Mouse (Mus musculus) neural tube, embryonic 14.5 days (tissue): ENCODE measurements around the gene Gpr62. TPM values are rescaled to one million over a fixed set of nuclear protein-coding genes. Genes with fewer than 3 reads are reported as not detected.

Experiments used
- ATAC-seq: fragments of 200-750 bp; cut with Nextera tagmentation; 2 replicates; pipeline ENCODE4 v1.8.0; 2017; ENCODE audit warnings: low read depth, mild to moderate bottlenecking, moderate TSS enrichment, moderate library complexity
- H3K27ac ChIP-seq: fragments of 300-500 bp; sonication (generic); 2 replicates; pipeline ENCODE4 v1.5.1; 2014; ENCODE audit warnings: low read depth, mild to moderate bottlenecking, control low read depth, low read length, moderate library complexity, mixed read lengths
- H3K27me3 ChIP-seq: fragments of 300-500 bp; sonication (generic); 2 replicates; pipeline ENCODE4 v1.6.1; 2014; ENCODE audit warnings: low read length; ENCODE audit not compliant: control insufficient read depth, insufficient read depth
- H3K36me3 ChIP-seq: fragments of 300-500 bp; sonication (generic); 2 replicates; pipeline ENCODE4 v1.6.1; 2014; ENCODE audit warnings: low read length, mixed read lengths; ENCODE audit not compliant: control insufficient read depth, insufficient read depth
- H3K4me1 ChIP-seq: fragments of 300-500 bp; sonication (generic); 2 replicates; pipeline ENCODE4 v1.6.1; 2014; ENCODE audit warnings: low read length; ENCODE audit not compliant: control insufficient read depth, insufficient read depth
- H3K4me2 ChIP-seq: fragments of 300-500 bp; sonication (generic); 2 replicates; pipeline ENCODE4 v1.6.1; 2014; ENCODE audit warnings: mild to moderate bottlenecking, low read depth, low read length, control low read depth
- H3K4me3 ChIP-seq: fragments of 300-500 bp; sonication (generic); 2 replicates; pipeline ENCODE4 v1.5.1; 2014; ENCODE audit warnings: low read depth, low read length, control low read depth, mixed read lengths
- H3K9ac ChIP-seq: fragments of 300-500 bp; sonication (generic); replicated peaks from 2 replicates; pipeline ENCODE4 v1.6.1; 2014; ENCODE audit warnings: low read depth, mild to moderate bottlenecking, control low read depth, low read length, mixed read lengths
- H3K9me3 ChIP-seq: fragments of 300-500 bp; sonication (generic); 2 replicates; pipeline ENCODE4 v1.6.1; 2016; ENCODE audit warnings: low read length; ENCODE audit not compliant: control insufficient read depth
- WGBS: fragments of 180-500 bp; shearing (Covaris S2); extraction: QIAGEN DNeasy Blood & Tissue Kit; methylation state at CpG from one replicate; pipeline ENCODE4 v1.1.7; 2014; 5-methylcytosine and 5-hydroxymethylcytosine counted together
- polyA plus RNA-seq: library from polyadenylated mRNA; unstranded; fragments of >200 nt; fragmentation: Nextera tagmentation; extraction: Ambion mirVana; gene quantifications from 2 replicates; pipeline ENCODE4 v1.2.1, GENCODE M21; 2014

The Gpr62 gene
- polyA plus RNA-seq, 1 experiment from 2014 or later, result 1.7 TPM

GRCm38 (mm10) chr9:106462430-106462800 lies 3.3 kb downstream of the Gpr62 start:
- H3K27ac ChIP-seq, result no peak overlapping the region
- no peak overlapping the region for H3K4me2 ChIP-seq
- no peak for ATAC-seq
- WGBS, result 93% methylated on average over 12 of the region's 12 CpGs
- H3K4me3 ChIP-seq, result no peak overlapping the region
- H3K9ac ChIP-seq, result no peak overlapping the region
- peaks cover 41% of the 10 kb centered on the region for H3K36me3 ChIP-seq
- no peaks in the 10 kb centered on the region for H3K9me3 ChIP-seq
- H3K4me1 ChIP-seq, result peaks cover 30% of the 10 kb centered on the region
- no peaks in the 10 kb centered on the region for H3K27me3 ChIP-seq

GRCm38 (mm10) chr9:106461641-106462429 lies 3.9 kb downstream of the Gpr62 start:
- no peaks in the 10 kb centered on the region for H3K9me3 ChIP-seq
- no peak for ATAC-seq
- no peak overlapping the region for H3K4me3 ChIP-seq
- H3K4me2 ChIP-seq, result no peak overlapping the region
- no peaks in the 10 kb centered on the region for H3K27me3 ChIP-seq
- H3K36me3 ChIP-seq, result peaks cover 41% of the 10 kb centered on the region
- no peak overlapping the region for H3K27ac ChIP-seq
- 87% methylated on average over 16 of the region's 16 CpGs for WGBS
- no peak overlapping the region for H3K9ac ChIP-seq
- H3K4me1 ChIP-seq, result peaks cover 36% of the 10 kb centered on the region

- Histone ChIP-seq H3K9me3 (no peaks in the 10 kb centered on the region), H3K4me2 (no peak overlapping the region), H3K4me3 (no peak overlapping the region), H3K27me3 (no peaks in the 10 kb centered on the region), H3K36me3 (peaks cover 41% of the 10 kb centered on the region), H3K27ac (no peak overlapping the region), H3K9ac (no peak overlapping the region), H3K4me1 (peaks cover 43% of the 10 kb centered on the region)
- ATAC-seq, result no peak
- WGBS, result 93% methylated on average over 9 of the region's 9 CpGs
These were observed 4.7 kb downstream of the Gpr62 start for GRCm38 (mm10) chr9:106461026-106461415.

- Histone ChIP-seq H3K27me3 (no peaks in the 10 kb centered on the region), H3K4me3 (no peak overlapping the region), H3K9ac (no peak overlapping the region), H3K27ac (no peak overlapping the region), H3K9me3 (no peaks in the 10 kb centered on the region), H3K36me3 (peaks cover 41% of the 10 kb centered on the region), H3K4me2 (no peak overlapping the region), H3K4me1 (peaks cover 43% of the 10 kb centered on the region)
- ATAC-seq, result no peak
- 75% methylated on average over 18 of the region's 18 CpGs for WGBS
These were observed 5.2 kb downstream of the Gpr62 start for GRCm38 (mm10) chr9:106460401-106461025.

GRCm38 (mm10) chr9:106459946-106460345 lies 5.8 kb downstream of the Gpr62 start:
- no peak overlapping the region for H3K4me2 ChIP-seq
- H3K36me3 ChIP-seq, result peaks cover 41% of the 10 kb centered on the region
- H3K4me1 ChIP-seq, result peaks cover 46% of the 10 kb centered on the region
- H3K27ac ChIP-seq, result no peak overlapping the region
- H3K9me3 ChIP-seq, result no peaks in the 10 kb centered on the region
- 82% methylated on average over 15 of the region's 15 CpGs for WGBS
- no peak for ATAC-seq
- H3K9ac ChIP-seq, result no peak overlapping the region
- no peaks in the 10 kb centered on the region for H3K27me3 ChIP-seq
- no peak overlapping the region for H3K4me3 ChIP-seq

- 33% methylated on average over 5 of the region's 5 CpGs for whole genome bisulfite sequencing
These were observed 7.8 kb downstream of the Gpr62 start for GRCm38 (mm10) chr9:106457920-106458319.

GRCm38 (mm10) chr9:106457163-106457559 lies 8.6 kb downstream of the Gpr62 start:
- Histone ChIP-seq H3K4me1 (peaks cover 45% of the 10 kb centered on the region), H3K4me3 (peak overlapping the region; percentile 23), H3K27me3 (no peaks in the 10 kb centered on the region), H3K27ac (peak overlapping the region; percentile 34), H3K9ac (peak overlapping the region; percentile 92), H3K9me3 (no peaks in the 10 kb centered on the region), H3K36me3 (peaks cover 21% of the 10 kb centered on the region), H3K4me2 (peak overlapping the region; percentile 91)
- 29% methylated on average over 9 of the region's 9 CpGs for WGBS
- ATAC-seq, result no peak

More at GRCm38 (mm10) chr9:106457920-106458319, 7.8 kb downstream of the Gpr62 start:
- Histone ChIP-seq H3K27ac (no peak overlapping the region), H3K36me3 (peaks cover 26% of the 10 kb centered on the region), H3K4me1 (peaks cover 38% of the 10 kb centered on the region), H3K27me3 (no peaks in the 10 kb centered on the region), H3K4me2 (no peak overlapping the region), H3K9me3 (no peaks in the 10 kb centered on the region), H3K4me3 (no peak overlapping the region), H3K9ac (no peak overlapping the region)
- no peak for ATAC-seq

- Histone ChIP-seq H3K27me3 (no peaks in the 10 kb centered on the region), H3K27ac (peak overlapping the region; percentile 7), H3K36me3 (peaks cover 14% of the 10 kb centered on the region), H3K4me3 (peak overlapping the region; percentile 23), H3K4me1 (peaks cover 45% of the 10 kb centered on the region), H3K4me2 (peak overlapping the region; percentile 91), H3K9me3 (no peaks in the 10 kb centered on the region), H3K9ac (peak overlapping the region; percentile 92)
- ATAC-seq, result no peak
- WGBS, result 26% methylated on average over 15 of the region's 15 CpGs
These were observed 9.2 kb downstream of the Gpr62 start for GRCm38 (mm10) chr9:106456325-106457162.
